Mouse (Mus musculus) heart, postnatal 36 days (tissue): ENCODE results near the gene Tenm3. TPM values are rescaled to one million over a fixed set of nuclear protein-coding genes. Genes with fewer than 3 reads are reported as not detected.

Experiments
- DNase-seq, 2 experiments: peaks; one replicate each; pipeline ENCODE4 v3.0.0; 2021 to 2022
- intact Hi-C: fragments of 180-260 bp; cut with DNase I; formaldehyde crosslinking; loops from one replicate; pipeline ENCODE4 v1.15.1; 2025
- total RNA-seq, 2 experiments: library from RNA; stranded (reverse); gene quantifications; 2 replicates each; pipeline ENCODE4 v1.2.3; 2021

Tenm3 gene
- total RNA-seq, 2 experiments from 2014 or later, result 2.6 to 3.7 TPM

- DNase-seq, result no peak
- intact Hi-C loops, result no loop called here
These were observed 95.2 kb downstream of the Tenm3 start for GRCm38 (mm10) chr8:48748503-48749059.

- DNase-seq, result no peak
- intact Hi-C loops, result no loop called here
These were observed 99.8 kb downstream of the Tenm3 start for GRCm38 (mm10) chr8:48743912-48744311.

GRCm38 (mm10) chr8:48742741-48743140, 101.0 kb downstream of the Tenm3 start:
- no peak for DNase-seq
- intact Hi-C loops, result no loop called here

- no peak for DNase-seq
- intact Hi-C loops, result no loop called here
These were observed 102.8 kb downstream of the Tenm3 start for GRCm38 (mm10) chr8:48740951-48741350.

- intact Hi-C loops, result no loop called here
- no peak for DNase-seq
These were observed 103.4 kb downstream of the Tenm3 start for GRCm38 (mm10) chr8:48740147-48740881.

- DNase-seq, result no peak
- intact Hi-C loops, result no loop called here
These were observed 110.0 kb downstream of the Tenm3 start for GRCm38 (mm10) chr8:48733731-48734130.

- DNase-seq, result no peak
- intact Hi-C loops, result no loop called here
These were observed 110.7 kb downstream of the Tenm3 start for GRCm38 (mm10) chr8:48733057-48733456.

- no peak for DNase-seq
- intact Hi-C loops, result no loop called here
These were observed 113.0 kb downstream of the Tenm3 start for GRCm38 (mm10) chr8:48730701-48731100.

- intact Hi-C loops, result no loop called here
- no peak for DNase-seq
These were observed 114.7 kb downstream of the Tenm3 start for GRCm38 (mm10) chr8:48728833-48729690.

GRCm38 (mm10) chr8:48728006-48728405, 115.7 kb downstream of the Tenm3 start:
- DNase-seq, result no peak
- intact Hi-C loops, result no loop called here

GRCm38 (mm10) chr8:48722744-48723143, 121.0 kb downstream of the Tenm3 start:
- intact Hi-C loops, result no loop called here
- no peak for DNase-seq

GRCm38 (mm10) chr8:48722318-48722717, 121.4 kb downstream of the Tenm3 start:
- DNase-seq, result no peak
- intact Hi-C loops, result no loop called here

GRCm38 (mm10) chr8:48721376-48721775, 122.4 kb downstream of the Tenm3 start:
- intact Hi-C loops, result no loop called here
- no peak for DNase-seq

GRCm38 (mm10) chr8:48715616-48716015, 128.1 kb downstream of the Tenm3 start:
- no peak for DNase-seq
- intact Hi-C loops, result no loop called here

GRCm38 (mm10) chr8:48706666-48707065, 137.1 kb downstream of the Tenm3 start:
- DNase-seq, result no peak
- intact Hi-C loops, result no loop called here

GRCm38 (mm10) chr8:48704885-48705515, 138.8 kb downstream of the Tenm3 start:
- DNase-seq, result peak in 1 of 2 experiments; percentile 2
- intact Hi-C loops, result no loop called here

GRCm38 (mm10) chr8:48704485-48704884, 139.3 kb downstream of the Tenm3 start:
- peak; percentile 6 to 13 for DNase-seq
- intact Hi-C loops, result no loop called here

- intact Hi-C loops, result loop anchor here (5.0 to 10.0 kb wide), 3 partner anchors 66 to 346 kb away; partner anchors contain the start of gene Tenm3
- peak; percentile 28 to 34 for DNase-seq
These were observed 152.9 kb downstream of the Tenm3 start for GRCm38 (mm10) chr8:48690665-48691395.

GRCm38 (mm10) chr8:48688706-48689105, 155.0 kb downstream of the Tenm3 start:
- intact Hi-C loops, result no loop called here
- no peak for DNase-seq

GRCm38 (mm10) chr8:48688188-48688587, 155.6 kb downstream of the Tenm3 start:
- DNase-seq, result peak in 1 of 2 experiments; percentile 11
- intact Hi-C loops, result no loop called here
